Mouse (Mus musculus) 416B (cell line): ENCODE results near the gene Lef1.

ENCODE experiments used
- DNase-seq: peaks from one replicate; pipeline ENCODE4 v3.0.0; 2011; ENCODE audit warnings: low read depth

Gene Lef1

GRCm38 (mm10) chr3:131141546-131141945 is 31.3 kb downstream of the Lef1 start:
- no peak for DNase-seq

DNA sequence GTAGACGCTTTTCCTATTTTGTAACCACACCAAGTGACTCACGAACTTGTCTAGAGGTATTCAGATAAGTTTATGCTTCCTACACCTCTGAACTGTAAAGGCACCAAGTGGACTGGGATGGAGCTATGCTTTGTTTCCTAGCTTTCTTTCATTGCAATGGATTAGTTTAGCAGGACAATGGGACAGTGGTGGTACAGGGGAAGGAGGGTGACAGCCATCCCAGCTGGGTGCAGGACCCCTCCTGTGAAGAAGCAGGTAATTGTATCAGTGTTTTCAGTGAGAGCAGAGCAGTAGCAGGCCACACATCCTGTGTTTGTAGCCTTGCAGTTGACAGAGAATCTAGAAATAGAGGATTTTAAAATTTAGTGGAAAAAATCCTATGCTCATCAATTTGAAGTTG is 34.0 kb downstream of the Lef1 start:
- DNase-seq, result no peak

DNA sequence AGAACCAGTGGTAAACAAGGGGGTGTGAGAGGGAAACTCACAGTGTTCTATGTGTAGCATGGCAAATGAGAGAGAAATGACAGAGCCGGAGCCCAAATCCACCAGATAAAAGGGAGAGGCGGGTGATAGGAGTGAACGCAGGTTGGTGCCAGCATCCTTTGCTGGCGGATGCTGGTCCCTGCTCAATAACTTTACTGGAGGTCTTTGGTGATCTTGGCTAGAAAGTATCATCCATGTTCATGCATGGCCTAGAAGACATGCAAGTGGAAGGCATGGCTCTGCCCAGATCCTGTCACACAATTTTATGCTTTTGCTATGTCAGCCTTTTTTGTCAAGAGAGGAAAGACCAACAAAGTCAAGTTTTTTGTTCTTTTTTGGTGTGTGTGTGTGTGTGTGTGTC is 42.6 kb downstream of the Lef1 start:
- no peak for DNase-seq

DNA sequence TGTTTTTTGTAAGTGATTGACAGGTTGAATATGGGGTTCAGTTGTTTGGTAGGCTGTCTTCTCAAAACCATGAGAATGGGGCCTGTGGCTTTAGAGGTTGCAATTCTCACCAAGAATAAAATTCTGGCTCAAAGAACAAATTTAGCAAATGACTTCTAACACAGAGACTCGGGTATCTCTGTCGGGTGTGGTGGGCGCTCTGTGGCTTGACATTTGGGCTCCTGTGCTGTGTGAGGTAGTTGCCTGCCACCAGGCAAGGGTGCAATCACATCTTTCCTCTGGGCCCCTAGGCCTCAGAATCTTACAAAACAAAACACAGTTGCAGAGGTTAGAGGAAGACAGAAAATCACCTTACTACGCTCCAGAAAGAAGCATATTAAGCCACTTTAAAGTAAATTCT is 43.6 kb downstream of the Lef1 start:
- no peak for DNase-seq

- DNase-seq, result no peak
Measured at GRCm38 (mm10) chr3:131154576-131154975, 44.3 kb downstream of the Lef1 start.

GRCm38 (mm10) chr3:131155066-131155465 is 44.8 kb downstream of the Lef1 start:
- no peak for DNase-seq

DNA sequence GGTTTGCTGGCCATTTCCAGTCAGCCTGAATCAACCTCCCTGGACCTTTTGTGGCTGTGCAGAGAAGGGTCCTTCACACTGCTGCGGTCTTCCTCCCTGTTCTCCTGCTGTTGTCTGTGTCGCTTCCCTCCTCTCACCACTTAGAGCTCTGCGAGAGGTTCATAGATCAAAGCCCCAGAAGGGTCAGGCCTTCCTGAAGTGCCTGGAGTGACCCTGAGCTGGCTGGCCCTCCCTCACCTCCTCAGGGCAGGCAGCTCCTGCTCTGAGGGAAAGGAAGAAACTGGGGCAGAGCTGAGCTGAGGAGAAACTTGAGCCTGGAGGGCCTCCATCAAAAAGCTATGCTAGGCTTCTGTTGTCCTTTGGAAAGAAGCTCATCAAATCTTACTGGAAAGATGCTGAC is 45.4 kb downstream of the Lef1 start:
- no peak for DNase-seq

- DNase-seq, result no peak
Measured at GRCm38 (mm10) chr3:131156377-131156776, 46.1 kb downstream of the Lef1 start.

- no peak for DNase-seq
Measured at GRCm38 (mm10) chr3:131157471-131157870, 47.2 kb downstream of the Lef1 start.

DNA sequence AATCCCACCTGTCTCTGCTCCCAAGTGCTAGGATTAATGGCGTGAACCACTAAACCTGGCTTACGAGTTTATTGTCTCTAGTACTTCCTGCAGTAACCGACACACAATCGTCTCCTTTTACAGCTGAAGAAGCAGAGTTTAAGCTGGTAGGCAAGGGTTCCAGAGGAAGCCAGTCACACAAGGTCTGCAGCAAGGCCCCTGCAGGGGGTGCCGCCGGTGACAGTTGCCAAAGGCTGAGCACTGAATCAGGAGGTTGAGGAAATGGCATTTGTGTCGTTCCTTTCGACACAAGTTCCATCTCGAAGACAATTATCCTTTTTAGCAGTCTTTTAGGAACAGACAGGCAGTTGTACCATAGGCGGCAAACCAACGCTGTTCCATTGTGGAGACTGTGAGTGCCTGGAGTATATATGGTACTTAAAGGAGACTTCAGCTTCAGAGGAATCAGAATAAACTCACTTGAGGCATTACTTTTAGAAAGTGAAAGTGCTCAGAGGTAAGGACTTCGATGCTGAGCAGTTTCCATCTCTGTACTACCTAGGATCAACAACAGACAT is 49.0 kb downstream of the Lef1 start:
- no peak for DNase-seq

DNA sequence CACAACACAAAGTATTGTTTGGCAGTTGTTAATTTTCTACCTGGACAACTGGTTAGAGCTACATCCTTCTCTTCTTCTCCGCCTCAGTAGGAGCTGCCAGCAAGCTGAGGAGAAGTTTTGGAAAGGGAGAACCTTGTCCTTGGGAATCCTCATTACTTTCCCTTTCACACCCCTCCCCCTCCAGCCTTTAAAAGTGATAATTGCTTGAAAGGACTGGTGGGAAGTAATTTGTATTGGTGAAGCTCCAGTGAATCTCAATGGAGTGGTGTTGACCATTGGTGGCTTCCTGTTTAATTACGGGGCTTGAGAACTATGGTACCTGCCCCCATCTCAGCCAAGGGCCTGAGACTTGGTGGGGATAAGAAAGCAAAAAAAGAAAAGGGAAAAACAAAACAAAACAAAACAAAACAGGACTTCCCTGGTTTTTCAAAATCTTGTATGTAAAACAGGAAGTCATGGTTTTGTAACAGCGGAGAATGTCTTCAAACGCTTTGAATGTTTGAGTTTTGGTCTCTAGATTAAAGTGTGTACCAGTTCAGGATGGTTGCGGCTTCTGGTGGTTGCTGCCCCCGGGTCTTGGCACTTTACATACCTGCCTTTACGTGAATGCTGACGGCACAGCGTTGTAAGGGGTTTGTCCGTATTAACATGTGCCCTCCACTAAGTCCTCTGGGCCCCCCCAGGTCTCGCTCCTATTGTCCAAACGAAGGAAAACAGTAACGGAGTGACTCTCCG is 49.8 kb downstream of the Lef1 start:
- no peak for DNase-seq

GRCm38 (mm10) chr3:131160921-131161320 is 50.6 kb downstream of the Lef1 start:
- no peak for DNase-seq

GRCm38 (mm10) chr3:131167731-131168130 is 57.5 kb downstream of the Lef1 start:
- DNase-seq, result no peak

DNA sequence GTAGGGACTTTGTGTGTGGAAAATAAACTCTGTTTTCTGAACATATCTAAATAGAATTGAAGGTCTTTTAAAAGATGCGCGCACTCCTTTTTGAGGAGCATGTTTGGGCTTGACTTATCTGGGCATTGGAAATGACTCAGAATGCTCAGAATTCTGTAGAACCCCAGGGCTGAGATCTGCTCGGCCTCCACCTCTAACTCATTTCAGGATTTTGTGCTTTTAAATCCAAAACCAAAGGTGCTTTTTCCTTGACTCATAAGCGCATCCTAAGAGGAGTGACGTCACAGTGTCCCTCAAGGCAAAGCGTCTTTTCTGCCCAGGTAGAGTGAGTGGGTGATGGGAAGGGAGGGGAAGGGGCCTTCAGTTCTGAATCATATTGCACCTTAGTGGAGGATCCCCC is 58.9 kb downstream of the Lef1 start:
- DNase-seq, result no peak

DNA sequence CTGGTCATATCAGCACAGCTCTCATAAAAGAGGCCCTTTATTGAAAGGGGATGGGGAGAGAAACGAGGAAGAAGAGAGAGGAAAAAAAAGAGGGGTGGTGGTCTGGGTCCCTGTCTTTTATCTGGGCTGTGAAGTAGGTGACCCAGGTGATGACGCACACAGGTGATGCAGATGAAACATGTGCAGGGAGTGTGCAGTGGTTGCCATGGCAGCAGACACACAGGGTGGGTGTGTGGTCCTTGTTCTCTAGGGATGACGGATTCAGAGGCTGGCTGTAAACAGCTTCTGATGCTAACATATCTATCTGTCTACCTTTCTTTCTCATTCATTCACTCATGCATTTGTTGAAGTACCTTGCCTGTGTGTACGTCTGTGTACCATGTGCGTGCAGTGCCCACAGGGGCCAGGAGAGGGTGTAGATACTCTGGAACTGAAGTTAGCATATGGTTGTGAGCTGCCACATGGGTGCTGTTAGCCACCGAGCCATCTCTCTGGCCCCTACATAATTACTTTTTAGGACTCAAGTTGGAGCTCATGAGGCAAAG is 59.9 kb downstream of the Lef1 start:
- DNase-seq, result no peak

GRCm38 (mm10) chr3:131171292-131171960 is 61.2 kb downstream of the Lef1 start:
- DNase-seq, result no peak

DNA sequence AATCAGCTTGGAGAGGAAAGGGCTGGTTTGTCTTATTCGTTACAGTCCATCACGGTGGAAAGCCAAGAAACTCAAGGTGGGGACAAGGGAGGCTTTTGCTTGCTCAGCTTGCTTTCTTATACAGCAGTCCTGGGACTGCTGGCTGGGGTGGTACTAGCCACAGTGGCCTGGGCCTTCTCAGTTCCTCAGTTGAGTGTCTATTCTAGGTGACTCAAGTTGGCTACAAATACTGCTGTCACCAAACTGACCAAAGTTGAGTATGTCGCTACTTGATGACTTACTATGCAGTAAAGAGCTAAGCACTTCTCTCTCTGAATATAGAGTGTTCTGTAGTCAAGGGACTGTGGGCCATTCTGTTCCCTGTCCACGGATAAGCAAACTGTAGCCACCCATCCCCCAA is 62.0 kb downstream of the Lef1 start:
- DNase-seq, result no peak

GRCm38 (mm10) chr3:131181006-131181405 is 70.7 kb downstream of the Lef1 start:
- no peak for DNase-seq

DNA sequence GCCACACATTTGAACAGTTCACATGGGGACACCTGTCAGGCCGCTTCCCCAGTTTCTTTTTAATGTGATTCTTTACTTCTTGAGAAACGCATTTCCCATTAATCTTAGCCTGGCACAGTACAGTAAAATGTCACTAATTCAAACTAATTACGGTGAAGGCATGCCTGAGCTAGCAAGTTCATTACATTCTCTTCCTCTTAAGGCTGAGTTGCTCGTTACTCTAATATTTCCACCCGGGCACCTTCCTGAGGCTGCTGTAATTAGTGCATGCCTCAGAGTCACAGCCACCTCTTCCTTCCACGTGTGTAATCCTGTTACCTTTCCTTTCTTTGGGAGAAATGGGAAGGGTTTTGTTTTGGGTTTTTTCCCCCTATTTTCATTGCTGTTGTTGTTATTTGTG is 71.9 kb downstream of the Lef1 start:
- DNase-seq, result no peak

GRCm38 (mm10) chr3:131186193-131186592 is 75.9 kb downstream of the Lef1 start:
- DNase-seq, result no peak

DNA sequence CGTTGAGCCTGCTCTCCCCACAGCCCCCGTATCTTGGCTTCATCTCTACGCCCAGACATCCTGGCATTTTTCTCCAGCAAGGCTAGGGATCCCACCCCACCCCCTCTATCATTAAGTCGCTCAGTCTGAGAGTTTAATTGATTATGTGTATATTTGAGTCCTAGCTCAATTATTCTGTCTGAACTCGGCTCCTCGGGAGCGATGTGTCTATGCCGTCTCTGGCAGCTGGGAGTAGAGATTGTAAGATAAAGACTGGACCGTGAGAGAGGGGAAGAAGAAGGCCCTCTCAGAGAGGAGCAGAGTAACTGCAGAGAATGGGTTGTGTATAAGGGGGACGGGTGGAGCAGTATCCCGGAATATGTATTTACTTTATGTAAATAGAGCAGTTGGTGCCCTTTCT is 80.0 kb downstream of the Lef1 start:
- no peak for DNase-seq

GRCm38 (mm10) chr3:131190671-131191367 is 80.5 kb downstream of the Lef1 start:
- DNase-seq, result no peak

DNA sequence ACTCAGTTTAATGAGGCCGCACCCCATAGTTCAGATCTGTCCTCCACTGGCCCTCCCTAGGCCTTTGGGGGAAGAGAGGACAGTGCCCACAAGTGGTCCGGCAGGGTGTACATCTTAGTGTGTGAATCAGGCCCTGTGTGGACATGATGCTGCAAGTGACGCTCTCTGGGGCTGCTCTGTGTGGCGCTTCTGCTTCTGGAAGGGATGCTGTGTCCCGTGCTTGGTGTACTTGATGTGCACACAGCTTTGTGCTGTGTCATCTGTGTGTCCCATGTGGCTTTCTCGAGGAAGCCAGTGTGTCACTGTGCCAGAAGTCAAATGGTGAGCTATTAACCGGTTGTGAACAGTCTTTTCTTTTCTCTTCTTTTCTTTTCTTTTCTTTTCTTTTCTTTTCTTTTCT is 81.2 kb downstream of the Lef1 start:
- no peak for DNase-seq
